Mouse (Mus musculus) lung, adult 2 months (tissue): ENCODE results near the gene Slc37a4. TPM values are rescaled to one million over a fixed set of nuclear protein-coding genes. Genes with fewer than 3 reads are reported as not detected.
"Not testable (repeated sequence)": the region's sequence is repeated elsewhere in the genome, so short reads cannot be mapped to it uniquely, and the experiment has no call there.

Source experiments
- DNase-seq: peaks from one replicate; pipeline ENCODE4 v3.0.0; 2022
- H3K4me1 ChIP-seq: fragments of 200-500 bp; 2 replicates; pipeline ENCODE4 v1.6.1; 2011; ENCODE audit warnings: low read length; ENCODE audit not compliant: control insufficient read depth, insufficient read depth
- H3K4me3 ChIP-seq: fragments of 200-500 bp; replicated peaks from 2 replicates; pipeline ENCODE3; 2011; ENCODE audit warnings: low read depth, mild to moderate bottlenecking, control low read depth, low read length; ENCODE audit errors: extremely low read depth
- CTCF ChIP-seq: fragments of 200-500 bp; IDR thresholded peaks from 2 replicates; pipeline ENCODE4 v1.5.1; 2011; ENCODE audit warnings: mild to moderate bottlenecking, low read length, control low read depth; ENCODE audit not compliant: insufficient read depth
- POLR2A ChIP-seq: fragments of 200-500 bp; IDR thresholded peaks from 2 replicates; pipeline ENCODE4 v1.6.1; 2011; ENCODE audit warnings: low read depth, mild to moderate bottlenecking, control low read depth, low read length, borderline replicate concordance; ENCODE audit errors: extremely low read depth
- WGBS: fragments of 180-500 bp; shearing (Covaris S2); methylation state at CpG from one replicate; pipeline ENCODE4 v1.1.7; 2018; 5-methylcytosine and 5-hydroxymethylcytosine counted together
- polyA plus RNA-seq: library from polyadenylated mRNA; depleted of rRNA; stranded (reverse); fragments of >200 nt; gene quantifications from 2 replicates; pipeline ENCODE4 v1.2.3, GENCODE M21; 2012

The Slc37a4 gene
- polyA plus RNA-seq, 1 experiment: 29.8 TPM

DNA sequence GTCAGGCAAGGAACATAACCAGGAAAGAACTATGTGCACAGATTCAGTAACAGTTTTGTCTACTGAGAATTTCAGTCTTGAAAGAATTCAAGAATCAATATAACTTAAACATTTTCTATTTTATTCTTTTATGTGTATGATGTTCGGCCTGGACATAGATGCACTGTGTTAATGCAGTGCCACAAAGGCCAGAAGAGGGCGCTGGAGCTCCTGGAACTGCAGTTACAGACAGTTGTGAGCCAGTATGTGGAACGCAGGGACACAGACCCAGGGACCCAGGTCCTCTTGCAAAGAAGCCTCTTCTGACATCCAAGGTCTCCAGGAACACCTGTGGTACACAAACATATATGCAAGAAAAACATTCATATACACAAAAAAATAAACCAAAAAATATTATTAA is 32.2 kb upstream of the Slc37a4 start:
- DNase-seq: no peak
- WGBS: 59% methylated on average over 3 of the region's 3 CpGs
- Histone ChIP-seq H3K4me1 (peaks cover 7% of the 10 kb centered on the region; the same call in 1 of the 2 replicates), H3K4me3 (no peak overlapping the region)
- TF ChIP-seq POLR2A (no peak), CTCF (peak; percentile 35; the same call in 1 of the 2 replicates)

DNA sequence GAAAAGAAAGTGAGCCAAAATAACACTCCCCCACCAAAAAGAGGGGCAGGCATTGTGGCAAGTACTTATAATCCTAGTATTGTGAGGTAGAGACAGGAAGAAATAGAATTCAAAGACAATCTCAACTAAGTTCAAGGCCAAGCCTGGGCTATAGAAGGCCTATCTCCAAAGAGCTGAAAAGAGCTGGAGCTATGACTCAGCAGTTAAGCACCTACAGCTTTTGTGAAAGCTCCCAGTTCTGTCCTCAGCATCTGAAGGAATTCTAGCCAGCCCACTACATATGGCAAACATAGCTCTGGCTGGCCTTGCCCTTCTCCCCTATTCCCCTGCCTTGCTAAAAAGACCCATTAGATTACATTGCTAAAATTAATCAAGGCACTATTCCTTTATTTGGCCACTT is 23.3 kb upstream of the Slc37a4 start:
- no peak for DNase-seq
- H3K4me3 ChIP-seq: no peak overlapping the region
- TF ChIP-seq POLR2A (no peak), CTCF (no peak)
- no peaks in the 10 kb centered on the region for H3K4me1 ChIP-seq

DNA sequence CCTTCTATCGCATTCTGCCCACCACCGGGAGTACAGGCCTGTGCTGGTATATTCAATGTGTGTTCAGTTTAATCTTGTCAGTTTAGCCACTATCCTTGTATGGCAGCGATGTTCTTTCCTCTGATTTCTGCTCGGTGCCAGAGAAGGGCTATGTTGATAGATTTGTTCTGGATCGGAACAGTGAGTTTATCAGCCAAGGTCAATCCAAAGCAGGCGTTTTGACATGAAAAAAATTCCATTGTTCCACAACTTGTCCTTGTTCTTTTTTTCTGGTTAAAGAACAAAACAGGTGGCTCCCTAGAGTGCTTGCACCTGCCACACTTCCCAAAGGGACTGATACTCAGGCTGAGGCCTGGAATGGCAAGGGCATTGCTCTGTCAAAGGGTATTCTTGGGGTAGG is 20.5 kb upstream of the Slc37a4 start:
- peaks cover 9% of the 10 kb centered on the region for H3K4me1 ChIP-seq
- TF ChIP-seq POLR2A (no peak), CTCF (no peak)
- WGBS: 75% methylated on average over 6 of the region's 6 CpGs
- DNase-seq: no peak
- no peak overlapping the region for H3K4me3 ChIP-seq

DNA sequence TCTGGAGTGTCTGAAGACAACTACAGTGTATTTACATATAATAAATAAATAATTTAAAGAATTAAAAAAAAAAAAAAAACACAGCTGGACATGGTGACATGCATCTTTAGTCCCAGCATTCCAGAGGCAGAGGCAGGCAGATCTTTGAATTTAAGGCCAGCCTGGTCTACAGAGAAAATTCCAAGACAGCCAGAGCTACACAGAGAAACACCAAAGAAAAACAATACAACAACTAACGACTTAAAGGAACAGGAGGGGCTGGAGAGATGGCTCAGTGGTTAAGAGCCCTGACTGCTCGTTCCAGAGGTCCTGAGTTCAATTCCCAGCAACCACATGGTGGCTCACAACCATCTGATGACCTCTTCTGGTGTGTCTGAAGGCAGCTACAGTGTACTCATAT is 19.3 kb upstream of the Slc37a4 start:
- not testable (repeated sequence) for H3K4me3 ChIP-seq, H3K4me1 ChIP-seq, DNase-seq
- 64% methylated on average over 2 of the region's 2 CpGs for WGBS

DNA sequence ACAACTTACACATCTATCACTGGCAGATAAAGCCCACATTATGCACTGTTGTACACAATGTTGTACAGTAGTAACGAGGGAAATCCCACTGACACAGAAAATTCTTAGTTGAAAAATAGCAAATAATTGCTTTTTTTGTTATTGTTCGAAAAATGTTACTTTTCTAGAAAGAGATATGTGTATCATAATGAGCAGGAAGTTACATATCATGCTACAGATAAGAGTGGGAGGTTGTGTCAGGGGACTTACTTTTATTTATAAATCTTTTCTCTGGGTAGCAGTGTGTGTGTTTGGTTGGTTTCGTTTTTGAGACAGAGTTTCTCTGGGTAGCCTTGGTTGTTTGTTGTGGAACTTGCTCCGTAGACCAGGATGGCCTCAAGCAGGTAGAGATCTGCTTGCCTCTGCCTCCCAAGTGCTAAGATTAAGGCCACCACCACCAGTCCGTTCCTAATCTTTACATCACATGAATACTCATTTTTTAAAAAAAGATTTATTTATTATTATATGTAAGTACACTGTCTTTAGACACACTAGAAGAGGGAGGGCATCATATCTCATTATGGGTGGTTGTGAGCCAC is 18.4 kb upstream of the Slc37a4 start:
- H3K4me1 ChIP-seq: peaks cover 9% of the 10 kb centered on the region
- DNase-seq: no peak
- TF ChIP-seq CTCF: no peak
- H3K4me3 ChIP-seq: no peak overlapping the region
- 69% methylated on average over 5 of the region's 5 CpGs for WGBS

DNA sequence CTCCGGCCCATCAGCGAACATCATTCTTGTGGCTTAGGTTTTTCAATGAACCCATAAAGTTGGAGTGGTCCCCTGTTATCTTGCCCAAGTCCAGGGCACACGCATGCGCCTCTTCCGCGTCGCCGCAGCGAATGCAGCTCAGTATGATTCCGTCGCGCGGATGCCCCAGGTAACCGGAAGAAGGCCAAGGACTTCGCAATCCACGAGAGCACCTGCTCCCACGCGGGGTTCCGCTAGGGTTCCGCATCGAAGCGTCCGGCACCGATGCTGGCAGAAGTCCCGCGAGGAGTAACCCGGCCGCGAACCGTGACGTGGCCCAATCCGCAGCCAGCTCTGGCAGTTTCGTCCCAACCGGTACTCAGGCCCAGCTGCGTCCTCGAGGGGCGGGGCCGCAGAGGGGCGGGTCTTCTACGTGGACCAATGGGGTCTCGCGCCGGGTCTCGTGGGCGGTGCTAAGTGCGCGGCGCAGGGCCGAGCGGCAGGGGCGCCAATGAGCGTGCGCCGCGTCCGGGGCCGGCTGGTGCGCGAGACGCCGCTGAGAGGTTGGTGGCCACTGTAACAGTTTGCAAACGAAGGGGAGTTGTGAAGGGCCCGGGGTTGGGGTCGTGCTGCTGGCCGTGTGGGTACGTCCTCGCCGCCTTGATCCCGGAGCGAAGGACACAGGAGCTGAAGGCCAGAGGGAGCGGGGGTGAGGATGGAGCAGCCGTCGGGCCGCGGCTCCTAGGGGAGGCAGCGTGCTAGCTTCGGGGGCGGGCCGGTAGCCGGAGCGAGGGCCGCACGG is 17.4 kb upstream of the Slc37a4 start, which contains the start of gene Hyou1:
TSS of gene Hyou1 (plus strand) at position 437 of the 781 bp plus-strand sequence.
- TF ChIP-seq CTCF (no peak), POLR2A (peak; percentile 82; the same call in 1 of the 2 replicates)
- WGBS: under 1% methylated on average over 83 of the region's 83 CpGs
- peak within 1 kb of the TSS; percentile 93 for H3K4me3 ChIP-seq
- DNase-seq: peak; percentile 100
- peaks cover 9% of the 10 kb centered on the region for H3K4me1 ChIP-seq

DNA sequence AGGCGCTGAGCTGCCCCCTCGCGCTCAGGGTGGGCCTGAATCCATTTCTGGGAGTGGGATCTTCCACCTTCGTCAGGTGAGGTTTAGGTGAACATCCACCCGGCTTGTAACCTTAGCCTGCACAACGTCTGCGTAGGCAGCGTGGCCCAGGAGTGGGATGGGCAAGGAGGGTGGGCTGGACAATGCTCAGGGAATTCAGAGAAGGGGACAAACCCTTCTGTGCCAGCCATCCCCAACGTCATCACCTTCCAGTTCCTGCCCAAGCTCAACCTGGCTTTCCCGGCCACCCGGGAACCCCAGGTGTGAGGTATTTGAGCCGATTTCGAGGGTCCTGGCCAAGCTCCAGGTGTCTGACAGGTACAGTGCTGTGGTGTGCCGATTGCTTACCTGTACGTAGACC is 16.8 kb upstream of the Slc37a4 start:
- WGBS: 3% methylated on average over 15 of the region's 15 CpGs
- no peak for DNase-seq
- peaks cover 9% of the 10 kb centered on the region for H3K4me1 ChIP-seq
- H3K4me3 ChIP-seq: peak overlapping the region; percentile 93
- no peak for TF ChIP-seq POLR2A
- no peak for TF ChIP-seq CTCF

DNA sequence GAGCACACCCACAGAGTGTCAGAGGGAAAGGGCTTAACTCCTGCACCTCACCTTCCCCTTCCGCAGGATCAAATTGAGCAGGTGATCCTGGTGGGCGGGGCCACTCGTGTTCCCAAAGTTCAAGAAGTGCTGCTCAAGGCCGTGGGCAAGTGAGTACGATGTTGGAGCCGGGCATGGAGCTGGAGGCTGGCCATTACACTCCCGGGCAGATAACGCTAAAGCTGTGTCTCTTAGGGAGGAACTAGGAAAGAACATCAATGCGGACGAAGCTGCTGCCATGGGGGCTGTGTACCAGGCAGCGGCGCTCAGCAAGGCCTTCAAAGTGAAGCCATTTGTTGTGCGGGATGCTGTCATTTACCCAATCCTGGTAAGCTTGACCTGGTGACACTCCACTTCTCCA is 12.1 kb upstream of the Slc37a4 start:
- Histone ChIP-seq H3K4me1 (peaks cover 9% of the 10 kb centered on the region), H3K4me3 (no peak overlapping the region)
- TF ChIP-seq CTCF: no peak
- no peak for TF ChIP-seq POLR2A
- 88% methylated on average over 13 of the region's 13 CpGs for WGBS
- DNase-seq: no peak

DNA sequence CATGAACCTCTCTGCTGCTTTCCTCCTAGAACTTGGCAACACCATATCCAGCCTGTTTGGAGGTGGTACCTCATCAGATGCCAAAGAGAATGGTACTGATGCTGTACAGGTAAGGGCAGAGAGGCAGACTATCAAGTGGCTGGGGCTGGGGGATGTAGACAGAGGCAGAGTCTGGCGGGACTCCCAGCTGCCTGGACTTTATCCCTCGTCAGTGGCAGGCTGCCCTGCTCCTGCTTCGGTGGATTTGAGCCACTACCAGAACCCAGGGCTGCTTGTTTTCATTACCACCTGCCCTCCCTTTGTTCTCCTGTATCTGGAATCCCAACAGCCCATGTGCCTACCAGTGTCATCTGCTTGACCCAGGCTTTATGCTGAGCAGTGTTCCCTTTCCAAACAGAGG is 9.4 kb upstream of the Slc37a4 start:
- WGBS: 81% methylated on average over 3 of the region's 3 CpGs
- TF ChIP-seq POLR2A: no peak
- TF ChIP-seq CTCF: no peak
- no peak for DNase-seq
- Histone ChIP-seq H3K4me1 (no peaks in the 10 kb centered on the region), H3K4me3 (no peak overlapping the region)

DNA sequence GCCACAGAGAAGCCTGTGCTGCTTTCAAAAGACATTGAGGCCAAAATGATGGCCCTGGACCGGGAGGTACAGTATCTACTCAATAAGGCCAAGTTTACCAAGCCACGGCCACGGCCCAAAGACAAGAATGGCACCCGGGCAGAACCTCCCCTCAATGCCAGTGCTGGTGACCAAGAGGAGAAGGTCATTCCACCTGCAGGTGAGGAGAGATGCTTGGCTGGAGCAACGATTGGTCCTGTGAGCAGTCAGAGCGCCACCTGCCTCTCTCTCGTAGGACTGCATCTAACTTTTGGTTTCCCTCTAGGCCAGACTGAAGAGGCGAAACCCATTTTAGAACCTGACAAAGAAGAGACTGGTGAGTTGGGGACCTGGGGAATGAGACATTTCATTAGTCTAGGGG is 7.4 kb upstream of the Slc37a4 start:
- no peak for TF ChIP-seq POLR2A
- peak; percentile 86 for TF ChIP-seq CTCF
- WGBS: 53% methylated on average over 8 of the region's 8 CpGs
- peak; percentile 39 for DNase-seq
- Histone ChIP-seq H3K4me3 (no peak overlapping the region), H3K4me1 (no peaks in the 10 kb centered on the region)
